Mouse (Mus musculus): ENCODE results near the gene Hepacam.
A peak's percentile ranks its signal among the peaks of the same experiment; 100 is the strongest.

Gene Hepacam

GRCm38 (mm10) chr9:37367301-37368080 lies at the start of gene Hepacam:
TSS of gene Hepacam (plus strand) at chr9:37367351.
- no peak for DNase-seq

GRCm38 (mm10) chr9:37329456-37329855 lies 37.7 kb upstream of the Hepacam start:
- DNase-seq, result no peak

- DNase-seq, result no peak
Measured at GRCm38 (mm10) chr9:37345406-37345805, 21.7 kb upstream of the Hepacam start.

- peak; percentile 41 for DNase-seq
Measured at GRCm38 (mm10) chr9:37347184-37347987, 19.8 kb upstream of the Hepacam start.

GRCm38 (mm10) chr9:37347988-37348642 lies 19.0 kb upstream of the Hepacam start, which contains the start of gene Ccdc15:
TSS of gene Ccdc15 (minus strand) at chr9:37348432.
- DNase-seq, result peak; percentile 96

- no peak for DNase-seq
Measured at GRCm38 (mm10) chr9:37349050-37349449, 18.1 kb upstream of the Hepacam start.

- DNase-seq, result no peak
Measured at GRCm38 (mm10) chr9:37351266-37351665, 15.9 kb upstream of the Hepacam start.

GRCm38 (mm10) chr9:37354485-37354884 lies 12.7 kb upstream of the Hepacam start:
- DNase-seq, result no peak

GRCm38 (mm10) chr9:37358713-37359330 lies 8.3 kb upstream of the Hepacam start:
- no peak for DNase-seq

- DNase-seq, result no peak
Measured at GRCm38 (mm10) chr9:37359331-37360220, 7.6 kb upstream of the Hepacam start.

GRCm38 (mm10) chr9:37362084-37362483 lies 5.1 kb upstream of the Hepacam start:
- no peak for DNase-seq

- DNase-seq, result no peak
Measured at GRCm38 (mm10) chr9:37362881-37363280, 4.3 kb upstream of the Hepacam start.

GRCm38 (mm10) chr9:37363551-37363950 lies 3.6 kb upstream of the Hepacam start:
- DNase-seq, result no peak

- no peak for DNase-seq
Measured at GRCm38 (mm10) chr9:37364392-37364791, 2.8 kb upstream of the Hepacam start.

GRCm38 (mm10) chr9:37365706-37366105 lies 1.4 kb upstream of the Hepacam start:
- no peak for DNase-seq

GRCm38 (mm10) chr9:37368081-37368830 lies 1.1 kb downstream of the Hepacam start:
- DNase-seq, result no peak

- no peak for DNase-seq
Measured at GRCm38 (mm10) chr9:37368860-37369259, 1.7 kb downstream of the Hepacam start.

GRCm38 (mm10) chr9:37371232-37371801 lies 4.2 kb downstream of the Hepacam start:
- DNase-seq, result no peak

GRCm38 (mm10) chr9:37375718-37376117 lies 8.6 kb downstream of the Hepacam start:
- DNase-seq, result no peak

GRCm38 (mm10) chr9:37383161-37383560 lies 16.0 kb downstream of the Hepacam start:
- no peak for DNase-seq

Data from liver (tissue).